Mouse (Mus musculus): ENCODE data around the gene Foxs1. TPM values are rescaled to one million over a fixed set of nuclear protein-coding genes. Genes with fewer than 3 reads are reported as not detected.

The Foxs1 gene
- polyA plus RNA-seq, 1 experiment from 2014 or later = 4.0 TPM

DNA sequence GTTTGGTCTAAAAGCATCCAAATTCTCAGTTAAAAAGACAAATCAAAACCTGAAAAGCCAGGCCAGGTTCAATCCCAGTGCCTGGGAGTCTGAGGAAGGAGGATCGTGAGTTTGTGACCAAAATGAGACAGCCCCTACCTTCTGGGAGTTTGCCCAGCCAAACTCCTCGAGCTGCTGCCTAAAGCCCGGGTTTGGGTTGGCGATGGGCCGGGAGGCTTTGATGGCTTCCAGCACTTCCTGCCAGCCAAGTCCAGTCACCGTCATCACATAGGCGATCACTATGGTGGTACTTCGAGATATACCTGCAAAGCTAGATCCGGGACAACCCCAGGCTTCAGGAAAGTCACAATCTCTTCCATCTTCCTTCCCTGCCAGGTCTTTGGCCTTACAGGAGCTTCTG lies 11.0 kb upstream of the Foxs1 start:
- Histone ChIP-seq H3K36me3 (peaks cover 4% of the 10 kb centered on the region; the same call in 1 of the 2 replicates), H3K4me1 (peaks cover 22% of the 10 kb centered on the region), H3K9me3 (replicated peaks) (no peaks in the 10 kb centered on the region), H3K27me3 (replicated peaks) (peaks cover 64% of the 10 kb centered on the region), H3K4me2 (no peak overlapping the region), H3K4me3 (replicated peaks) (no peak overlapping the region), H3K27ac (replicated peaks) (no peak overlapping the region), H3K9ac (replicated peaks) (no peak overlapping the region)
- 62% methylated on average over 9 of the region's 9 CpGs for WGBS
- no peak for ATAC-seq (ENCODE audit: low FRiP score)

DNA sequence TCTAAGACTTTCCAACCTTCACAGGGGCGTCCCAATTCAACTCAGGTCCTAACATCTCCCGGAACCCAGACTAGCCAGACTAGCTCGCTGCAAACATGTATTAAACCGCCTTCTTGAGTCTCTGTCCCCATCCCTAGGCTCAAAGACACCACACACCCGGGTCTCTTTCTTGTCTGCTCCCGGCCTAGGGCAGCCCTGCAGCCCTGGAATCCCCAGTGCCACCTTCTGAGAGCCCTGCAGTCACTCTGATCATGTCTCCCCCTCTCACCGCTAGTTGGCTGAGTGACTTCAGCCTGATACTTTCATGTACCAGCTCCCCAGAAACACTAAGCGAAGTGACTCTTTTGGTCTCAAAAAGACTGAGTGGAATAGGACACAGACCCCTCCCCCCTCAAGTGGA lies 10.6 kb upstream of the Foxs1 start:
- WGBS = 9% methylated on average over 8 of the region's 8 CpGs
- H3K4me2 ChIP-seq = peak overlapping the region; percentile 98
- H3K27me3 ChIP-seq (replicated peaks) = peaks cover 60% of the 10 kb centered on the region
- peak overlapping the region; percentile 45 for H3K4me3 ChIP-seq (replicated peaks)
- H3K36me3 ChIP-seq = peaks cover 2% of the 10 kb centered on the region; the same call in 1 of the 2 replicates
- no peak overlapping the region for H3K27ac ChIP-seq (replicated peaks)
- no peaks in the 10 kb centered on the region for H3K9me3 ChIP-seq (replicated peaks)
- peaks cover 22% of the 10 kb centered on the region for H3K4me1 ChIP-seq
- peak overlapping the region; percentile 50 for H3K9ac ChIP-seq (replicated peaks)
- 0 out of 2 replicates have a peak, but pooled peaks have one; percentile 26 for ATAC-seq (ENCODE audit: low FRiP score)

DNA sequence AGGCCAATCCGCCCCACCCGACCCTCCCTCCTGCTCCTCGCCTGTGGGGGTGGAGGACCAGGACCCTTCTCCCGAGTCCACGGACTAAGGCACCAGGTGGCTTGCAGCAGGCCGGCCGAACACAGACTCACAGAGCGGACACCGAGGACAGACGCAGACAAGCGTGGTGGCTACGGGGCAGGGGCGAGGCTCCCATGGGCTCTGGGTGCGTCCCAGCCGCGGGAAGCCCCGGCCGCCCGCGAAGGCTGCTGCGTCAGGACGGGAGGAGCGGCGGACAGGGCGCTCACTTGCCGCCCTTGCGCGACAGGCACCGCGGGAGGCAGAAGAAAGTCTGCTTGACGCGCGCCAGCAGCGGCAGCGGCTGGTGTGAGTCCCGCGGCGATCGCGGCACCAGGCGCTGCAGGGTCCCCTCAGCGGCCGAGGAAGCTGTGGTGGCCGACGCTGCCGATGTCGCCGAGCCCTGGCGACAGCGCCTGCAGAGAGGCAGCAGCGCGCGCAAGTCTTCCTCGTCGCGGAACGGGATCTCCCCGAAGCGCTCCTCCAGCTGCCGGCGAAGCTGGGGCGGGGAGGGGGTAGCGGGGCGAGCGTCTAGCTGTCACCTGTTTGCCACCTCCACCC lies 10.0 kb upstream of the Foxs1 start:
- H3K9ac ChIP-seq (replicated peaks) = peak overlapping the region; percentile 50
- WGBS = under 1% methylated on average over 59 of the region's 65 CpGs
- H3K27ac ChIP-seq (replicated peaks) = no peak overlapping the region
- H3K4me1 ChIP-seq = peaks cover 22% of the 10 kb centered on the region
- no peaks in the 10 kb centered on the region for H3K36me3 ChIP-seq
- no peak for ATAC-seq (ENCODE audit: low FRiP score)
- H3K4me3 ChIP-seq (replicated peaks) = peak overlapping the region; percentile 45
- H3K4me2 ChIP-seq = peak overlapping the region; percentile 98
- no peaks in the 10 kb centered on the region for H3K9me3 ChIP-seq (replicated peaks)
- H3K27me3 ChIP-seq (replicated peaks) = peaks cover 60% of the 10 kb centered on the region

DNA sequence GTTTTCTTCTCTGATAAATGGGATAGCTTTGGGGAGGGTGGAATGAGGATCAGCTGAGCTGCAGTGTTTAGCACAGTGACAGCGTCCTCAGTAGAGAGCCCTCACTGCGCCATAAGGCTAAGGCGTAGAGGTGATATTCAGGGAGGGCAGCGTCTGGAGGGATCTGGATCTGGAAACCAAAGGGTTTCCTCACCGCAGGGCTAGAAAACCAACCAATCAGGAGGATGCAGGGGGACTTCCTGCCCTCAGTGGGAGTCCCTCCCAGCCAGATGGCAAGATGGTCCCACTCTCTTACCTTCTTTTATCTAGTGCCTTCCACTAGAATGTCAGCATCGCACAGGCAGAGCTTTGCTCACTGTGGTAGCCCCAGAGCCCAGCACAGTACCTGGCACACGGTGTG lies 8.8 kb upstream of the Foxs1 start:
- 38% methylated on average over 7 of the region's 7 CpGs for WGBS
- H3K36me3 ChIP-seq = no peaks in the 10 kb centered on the region

DNA sequence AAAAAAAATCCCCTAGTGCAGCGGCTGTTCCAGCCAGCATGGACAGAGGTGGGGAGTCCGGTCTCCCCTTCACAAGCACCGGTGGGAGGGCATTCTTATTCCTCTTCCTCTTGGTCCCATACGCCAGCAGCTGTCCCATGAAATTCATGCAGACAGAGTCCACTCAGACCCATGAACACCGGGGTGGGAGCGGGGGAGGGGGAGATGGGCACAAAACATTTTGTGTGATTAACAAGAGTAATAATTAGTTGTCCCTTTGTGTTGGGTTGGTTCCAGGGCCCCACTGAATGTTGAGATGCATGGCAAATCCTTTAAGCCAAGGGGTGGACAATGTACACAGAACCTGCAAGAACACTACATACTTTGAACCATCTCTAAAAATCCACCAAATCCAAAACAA lies 8.1 kb upstream of the Foxs1 start:
- WGBS = 78% methylated on average over 6 of the region's 6 CpGs
- Histone ChIP-seq H3K4me1 (peaks cover 15% of the 10 kb centered on the region), H3K9me3 (replicated peaks) (no peaks in the 10 kb centered on the region), H3K27me3 (replicated peaks) (peaks cover 57% of the 10 kb centered on the region), H3K27ac (replicated peaks) (no peak overlapping the region), H3K4me2 (no peak overlapping the region), H3K4me3 (replicated peaks) (no peak overlapping the region), H3K9ac (replicated peaks) (no peak overlapping the region), H3K36me3 (no peaks in the 10 kb centered on the region)
- ATAC-seq (ENCODE audit: low FRiP score) = no peak

More for the DNA sequence above, 8.8 kb upstream of the Foxs1 start:
- no peak overlapping the region for H3K4me3 ChIP-seq (replicated peaks)
- H3K9ac ChIP-seq (replicated peaks) = no peak overlapping the region
- no peak for ATAC-seq (ENCODE audit: low FRiP score)
- peaks cover 60% of the 10 kb centered on the region for H3K27me3 ChIP-seq (replicated peaks)
- H3K4me1 ChIP-seq = peaks cover 15% of the 10 kb centered on the region
- no peak overlapping the region for H3K4me2 ChIP-seq
- H3K27ac ChIP-seq (replicated peaks) = no peak overlapping the region
- H3K9me3 ChIP-seq (replicated peaks) = no peaks in the 10 kb centered on the region

DNA sequence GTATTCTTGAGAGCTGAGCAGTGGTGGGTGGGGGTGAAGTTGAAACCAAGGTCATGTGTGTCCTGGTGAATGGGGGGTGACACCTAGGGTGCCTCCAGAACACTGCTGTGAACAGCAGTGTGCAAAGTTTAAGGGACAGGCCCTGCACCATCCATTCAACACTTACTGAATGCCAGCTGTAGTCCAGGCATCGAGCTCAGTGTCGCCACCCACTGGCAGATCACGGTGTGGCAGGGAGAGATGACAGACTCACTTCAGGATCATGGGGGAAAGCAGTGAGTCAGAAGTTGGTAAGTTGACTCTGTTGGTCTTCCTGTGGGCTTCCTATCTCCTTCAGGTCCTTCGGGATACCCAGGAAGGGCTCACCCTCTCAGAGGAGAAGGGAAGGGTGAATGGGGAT lies 6.8 kb upstream of the Foxs1 start:
- Histone ChIP-seq H3K27me3 (replicated peaks) (peaks cover 53% of the 10 kb centered on the region), H3K27ac (replicated peaks) (no peak overlapping the region), H3K9ac (replicated peaks) (no peak overlapping the region), H3K9me3 (replicated peaks) (no peaks in the 10 kb centered on the region), H3K36me3 (no peaks in the 10 kb centered on the region), H3K4me1 (peaks cover 15% of the 10 kb centered on the region), H3K4me2 (no peak overlapping the region), H3K4me3 (replicated peaks) (no peak overlapping the region)
- no peak for ATAC-seq (ENCODE audit: low FRiP score)
- WGBS = 11% methylated on average over 4 of the region's 4 CpGs

DNA sequence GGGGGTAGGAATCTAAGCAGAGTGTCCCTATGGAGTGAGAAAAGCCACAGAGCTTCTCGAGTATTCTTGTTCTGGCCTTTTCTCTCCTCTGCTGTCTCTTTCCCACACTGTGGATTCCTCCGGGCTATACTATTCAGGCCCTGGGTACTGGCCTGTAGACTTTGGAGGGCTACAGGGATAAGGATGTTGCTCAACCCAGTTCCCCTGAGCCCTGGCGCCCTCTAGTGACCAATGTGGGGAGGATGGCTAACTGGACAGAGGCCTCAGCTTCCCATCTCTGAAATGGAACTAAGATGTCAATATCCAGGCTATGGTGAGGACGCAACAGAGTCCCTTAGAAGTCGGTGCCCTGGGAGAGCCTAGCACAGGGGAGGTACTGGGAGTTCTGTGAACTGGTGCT lies 606 bp upstream of the Foxs1 start:
- no peak overlapping the region for H3K27ac ChIP-seq (replicated peaks)
- no peaks in the 10 kb centered on the region for H3K9me3 ChIP-seq (replicated peaks)
- H3K4me1 ChIP-seq = no peaks in the 10 kb centered on the region
- peaks cover 9% of the 10 kb centered on the region; the same call in 1 of the 2 replicates for H3K27me3 ChIP-seq (replicated peaks)
- no peak overlapping the region for H3K4me3 ChIP-seq (replicated peaks)
- no peaks in the 10 kb centered on the region for H3K36me3 ChIP-seq
- WGBS = 36% methylated on average over 5 of the region's 5 CpGs
- no peak overlapping the region for H3K4me2 ChIP-seq
- no peak overlapping the region for H3K9ac ChIP-seq (replicated peaks)
- no peak for ATAC-seq (ENCODE audit: low FRiP score)

DNA sequence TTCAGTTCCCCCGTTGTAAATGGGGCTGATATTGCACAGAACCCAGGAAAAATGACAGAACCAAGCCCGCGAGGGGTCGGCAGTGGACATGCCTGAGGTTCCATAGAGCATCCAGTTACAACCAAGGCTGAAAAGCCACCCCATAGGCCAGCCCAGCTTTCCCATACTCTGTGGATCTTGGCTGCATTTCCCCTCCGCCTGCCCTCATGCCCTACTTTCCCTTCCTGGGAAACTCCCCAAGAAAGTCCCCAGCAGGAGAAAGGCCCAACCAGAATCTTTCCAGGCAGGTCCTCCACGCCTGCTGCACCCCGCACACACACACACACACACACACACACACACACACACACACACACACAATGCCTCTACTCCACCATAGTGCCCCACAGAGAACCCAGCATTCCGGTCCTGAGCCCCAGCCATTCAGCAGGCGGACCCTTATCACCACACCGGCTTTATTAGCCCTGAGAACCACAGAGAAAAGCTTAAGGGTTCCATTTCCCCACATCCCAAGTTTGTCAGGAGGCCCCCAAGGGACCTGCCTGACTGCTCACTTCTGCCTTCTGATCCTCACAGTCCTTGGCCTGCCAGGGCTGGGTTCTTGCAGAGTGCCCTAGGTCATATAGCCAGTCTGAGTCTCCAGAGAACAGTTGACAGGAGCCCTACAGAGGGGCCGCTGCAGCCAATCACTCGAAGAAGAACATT lies 1.4 kb downstream of the Foxs1 start:
- no peak overlapping the region for H3K27ac ChIP-seq (replicated peaks)
- no peak overlapping the region for H3K4me2 ChIP-seq
- WGBS = 74% methylated on average over 12 of the region's 12 CpGs
- H3K4me1 ChIP-seq = no peaks in the 10 kb centered on the region
- no peak overlapping the region for H3K9ac ChIP-seq (replicated peaks)
- H3K9me3 ChIP-seq (replicated peaks) = no peaks in the 10 kb centered on the region
- H3K4me3 ChIP-seq (replicated peaks) = peak overlapping the region; percentile 10; the same call in 1 of the 2 replicates
- no peak for ATAC-seq (ENCODE audit: low FRiP score)
- peaks cover 9% of the 10 kb centered on the region; the same call in 1 of the 2 replicates for H3K27me3 ChIP-seq (replicated peaks)
- no peaks in the 10 kb centered on the region for H3K36me3 ChIP-seq

DNA sequence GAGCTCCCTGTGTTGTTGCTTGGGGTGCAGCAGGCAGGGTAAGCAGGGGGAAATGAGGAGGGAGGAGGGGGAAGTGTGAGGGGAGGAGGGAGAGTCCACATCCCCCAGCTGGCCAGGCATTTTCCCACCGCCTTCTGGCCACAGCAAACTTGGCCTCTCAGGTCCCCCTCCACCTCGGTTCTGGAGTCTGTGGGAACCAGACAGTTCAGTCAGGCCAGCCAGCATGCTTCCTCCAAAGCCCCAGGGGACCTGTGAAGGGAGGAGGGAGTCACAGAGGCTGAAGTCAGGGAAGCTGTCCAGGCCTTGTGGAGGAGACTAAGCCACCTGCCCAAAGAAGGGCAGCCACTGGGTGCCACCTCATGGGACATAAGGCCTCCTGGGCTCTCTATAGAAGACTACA lies 2.7 kb downstream of the Foxs1 start:
- H3K9me3 ChIP-seq (replicated peaks) = no peaks in the 10 kb centered on the region
- no peak for ATAC-seq (ENCODE audit: low FRiP score)
- no peaks in the 10 kb centered on the region for H3K4me1 ChIP-seq
- H3K27ac ChIP-seq (replicated peaks) = no peak overlapping the region
- H3K36me3 ChIP-seq = no peaks in the 10 kb centered on the region
- H3K4me2 ChIP-seq = no peak overlapping the region
- H3K9ac ChIP-seq (replicated peaks) = no peak overlapping the region
- H3K4me3 ChIP-seq (replicated peaks) = no peak overlapping the region
- H3K27me3 ChIP-seq (replicated peaks) = peaks cover under 1% of the 10 kb centered on the region; the same call in 1 of the 2 replicates
- WGBS = 35% methylated on average over 2 of the region's 2 CpGs

DNA sequence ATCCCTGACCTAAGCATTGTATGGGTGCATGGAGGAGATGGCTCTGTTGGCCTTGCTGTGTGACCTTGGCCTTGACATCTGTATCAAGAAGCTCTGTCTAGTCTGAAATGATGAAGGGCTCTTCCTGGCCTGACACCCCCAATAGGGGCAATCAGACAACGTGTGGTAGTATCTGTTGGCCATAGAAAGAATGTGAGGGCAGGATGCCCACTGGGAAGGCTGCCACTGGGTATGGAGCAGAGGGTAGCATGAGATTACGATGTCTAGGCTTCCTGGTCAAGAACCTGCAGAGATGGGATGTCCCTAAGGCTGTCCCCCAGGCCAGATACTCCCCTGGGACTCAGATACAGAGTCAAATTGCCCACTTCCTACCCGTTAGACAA lies 4.0 kb downstream of the Foxs1 start:
- Histone ChIP-seq H3K36me3 (no peaks in the 10 kb centered on the region), H3K27ac (replicated peaks) (no peak overlapping the region), H3K4me2 (no peak overlapping the region), H3K4me3 (replicated peaks) (no peak overlapping the region), H3K9ac (replicated peaks) (no peak overlapping the region), H3K9me3 (replicated peaks) (no peaks in the 10 kb centered on the region), H3K27me3 (replicated peaks) (no peaks in the 10 kb centered on the region), H3K4me1 (no peaks in the 10 kb centered on the region)
- WGBS = 79% methylated on average over 3 of the region's 3 CpGs
- no peak for ATAC-seq (ENCODE audit: low FRiP score)

DNA sequence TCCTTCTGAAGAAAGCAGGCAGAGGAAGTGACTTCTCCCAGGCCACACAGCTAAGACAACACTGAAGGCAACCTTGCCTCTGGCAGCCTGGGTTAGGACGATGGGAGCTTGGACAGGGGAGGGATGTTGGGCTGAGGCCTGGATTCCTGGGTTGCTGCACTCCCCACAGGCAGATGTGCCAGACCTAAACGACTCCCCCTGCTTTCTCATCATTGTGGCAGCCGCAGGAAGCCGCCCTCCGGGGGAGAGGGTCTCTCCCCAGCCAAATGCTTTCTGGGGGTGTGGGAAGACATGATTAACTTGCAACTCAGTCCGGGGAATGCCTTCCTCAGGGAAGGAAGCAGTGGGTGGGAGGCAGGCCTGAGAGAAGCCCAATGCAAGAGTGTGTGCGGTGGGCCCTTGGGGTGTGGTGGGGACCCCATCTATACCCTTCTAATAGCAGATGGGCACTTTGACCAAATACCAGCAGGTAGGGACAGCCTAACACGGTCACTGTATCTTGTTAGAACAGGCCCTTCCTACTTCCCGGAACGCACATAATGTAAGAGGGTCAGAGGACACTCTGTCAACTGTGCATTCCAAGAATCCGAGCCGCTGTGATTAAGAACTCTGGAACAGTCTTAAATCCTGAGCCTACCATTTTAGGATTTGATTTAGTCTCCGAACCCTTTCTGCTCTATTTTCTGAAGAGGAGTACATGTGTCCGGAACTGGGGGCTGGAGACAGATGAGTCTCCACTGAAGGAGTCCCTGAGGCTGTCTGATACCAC lies 4.6 kb downstream of the Foxs1 start:
- Histone ChIP-seq H3K9me3 (replicated peaks) (no peaks in the 10 kb centered on the region), H3K9ac (replicated peaks) (no peak overlapping the region), H3K27ac (replicated peaks) (no peak overlapping the region), H3K4me2 (no peak overlapping the region), H3K4me3 (replicated peaks) (no peak overlapping the region), H3K27me3 (replicated peaks) (no peaks in the 10 kb centered on the region), H3K4me1 (no peaks in the 10 kb centered on the region), H3K36me3 (no peaks in the 10 kb centered on the region)
- no peak for ATAC-seq (ENCODE audit: low FRiP score)
- WGBS = 61% methylated on average over 14 of the region's 14 CpGs

DNA sequence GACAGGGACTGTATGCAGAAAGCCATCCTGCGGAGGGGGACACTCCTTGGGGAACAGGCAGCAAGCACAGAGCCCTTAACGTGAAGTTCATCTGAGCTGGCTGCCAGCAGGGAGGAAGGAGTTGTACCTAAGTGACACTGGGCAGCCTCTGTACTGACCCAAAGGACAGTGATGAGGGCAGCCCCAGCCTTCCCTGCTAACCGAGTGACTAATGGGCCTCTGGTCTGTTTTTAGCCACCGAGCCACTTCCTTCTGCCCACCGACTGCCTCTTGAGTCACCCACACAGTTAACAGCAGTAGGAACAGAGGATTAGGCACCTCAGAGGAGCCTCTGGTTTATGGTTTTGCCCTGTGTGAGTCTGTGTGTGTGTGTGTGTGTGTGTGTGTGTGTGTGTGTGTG lies 5.6 kb downstream of the Foxs1 start:
- H3K9ac ChIP-seq (replicated peaks) = no peak overlapping the region

More for the DNA sequence above, 5.6 kb downstream of the Foxs1 start:
- Histone ChIP-seq H3K9me3 (replicated peaks) (no peaks in the 10 kb centered on the region), H3K27ac (replicated peaks) (no peak overlapping the region), H3K4me3 (replicated peaks) (no peak overlapping the region), H3K4me1 (no peaks in the 10 kb centered on the region), H3K27me3 (replicated peaks) (no peaks in the 10 kb centered on the region), H3K4me2 (no peak overlapping the region), H3K36me3 (no peaks in the 10 kb centered on the region)
- WGBS = 72% methylated on average over 5 of the region's 5 CpGs
- no peak for ATAC-seq (ENCODE audit: low FRiP score)
